Mouse (Mus musculus) E14TG2a.4 (cell line): ENCODE measurements around the gene Mgat2.

ENCODE experiments used
- CTCF ChIP-seq: conservative IDR thresholded peaks from 2 replicates; pipeline ENCODE4 v1.5.1; 2014; ENCODE audit warnings: low read length
- NANOG ChIP-seq: IDR thresholded peaks from 2 replicates; pipeline ENCODE4 v1.6.1; 2014; ENCODE audit warnings: borderline replicate concordance, low read length, mixed read lengths

- TF ChIP-seq CTCF (no peak), NANOG (no peak)
Measured at GRCm38 (mm10) chr12:69179371-69179770, 4.6 kb upstream of the Mgat2 start.
